Mouse (Mus musculus) duodenum, adult 2 months (tissue): ENCODE results near the gene Cabs1. TPM values are rescaled to one million over a fixed set of nuclear protein-coding genes. Genes with fewer than 3 reads are reported as not detected.

Experiments
- polyA plus RNA-seq: library from polyadenylated mRNA; depleted of rRNA; stranded (reverse); fragments of >200 nt; gene quantifications from 2 replicates; pipeline ENCODE4 v1.2.3, GENCODE M21; 2012; ENCODE audit warnings: low replicate concordance; rRNA removed

The Cabs1 gene
- not detected in 2 replicates for polyA plus RNA-seq

GRCm38 (mm10) chr5:87979139-87979538, at the start of gene Cabs1:
Cabs1 (plus strand) TSS chr5:87979439.

DNA sequence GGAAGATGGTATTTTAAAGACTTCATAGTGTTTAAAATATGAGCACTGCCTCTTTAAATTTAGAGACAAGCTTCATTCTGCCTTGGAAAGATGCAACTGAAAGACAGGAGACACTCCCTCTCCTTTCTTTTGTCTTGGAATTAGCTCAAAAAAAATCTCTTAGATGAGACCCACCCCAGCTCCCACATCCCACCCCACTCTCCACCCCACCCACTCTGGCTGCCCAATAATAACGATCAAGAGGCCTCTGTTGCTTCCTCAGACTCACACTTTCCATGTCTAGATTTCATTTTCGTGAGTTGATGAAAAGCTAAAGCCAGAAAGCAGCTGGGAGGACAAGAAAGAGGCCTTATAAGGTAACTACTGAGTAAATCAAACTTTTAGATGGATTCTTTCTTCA, 10.0 kb upstream of the Cabs1 start, which contains the start of the genes 2310003L06Rik and Gm28434:
Gene 2310003L06Rik (plus strand): TSS at position 259 of the 400 bp plus-strand sequence.
Gene Gm28434 (plus strand): TSS at position 317 of the 400 bp plus-strand sequence.

DNA sequence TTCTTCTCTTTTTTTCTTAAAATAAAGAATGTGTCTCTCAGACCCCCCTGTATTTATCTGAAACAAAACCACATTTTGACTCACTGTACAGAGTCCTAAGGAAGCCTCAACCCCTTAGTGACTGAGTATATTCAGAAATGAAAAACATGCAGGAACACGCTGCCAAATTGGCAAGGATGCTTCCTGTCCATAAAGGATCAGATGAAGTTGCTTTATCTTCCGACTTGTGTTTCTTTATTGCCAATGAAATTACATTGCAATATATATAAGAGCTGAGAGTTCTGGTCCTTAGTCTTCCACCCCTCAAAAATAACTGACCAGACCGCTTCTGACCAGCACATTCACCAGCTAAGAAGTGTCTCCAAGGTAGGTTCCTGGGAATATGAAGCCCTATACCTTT, 23.0 kb downstream of the Cabs1 start, which contains the start of gene Smr3a:
Gene Smr3a (plus strand): TSS at position 301 of the 400 bp plus-strand sequence.

Other genes starting within 250 kb of the Cabs1 start
- gene Csn1s2a, start 204.9 kb upstream of the Cabs1 start, polyA plus RNA-seq, result not detected in 2 replicates
- gene Csn1s2b, start 171.4 kb upstream of the Cabs1 start, polyA plus RNA-seq, result not detected in 2 replicates
- gene Prr27, start 153.8 kb upstream of the Cabs1 start, polyA plus RNA-seq, result not detected in 2 replicates
- not detected in 2 replicates for gene Odam, start 94.4 kb upstream of the Cabs1 start, polyA plus RNA-seq
- gene Csn3, start 53.9 kb upstream of the Cabs1 start, polyA plus RNA-seq, result not detected in 2 replicates
- gene 2310003L06Rik, start 10.0 kb upstream of the Cabs1 start, polyA plus RNA-seq, result not detected in 2 replicates
- gene Gm28434, start 9.9 kb upstream of the Cabs1 start, polyA plus RNA-seq, result not detected in 2 replicates
- not detected in 2 replicates for gene Smr3a, start 23.1 kb downstream of the Cabs1 start, polyA plus RNA-seq
- not detected in 2 replicates for gene Smr2, start 107.1 kb downstream of the Cabs1 start, polyA plus RNA-seq
- gene Gm11116, start 132.1 kb downstream of the Cabs1 start, polyA plus RNA-seq, result not detected in 2 replicates
- not detected in 2 replicates for gene Gm11115, start 174.7 kb downstream of the Cabs1 start, polyA plus RNA-seq